Mouse (Mus musculus): ENCODE results near the gene Prpf4.

DNA sequence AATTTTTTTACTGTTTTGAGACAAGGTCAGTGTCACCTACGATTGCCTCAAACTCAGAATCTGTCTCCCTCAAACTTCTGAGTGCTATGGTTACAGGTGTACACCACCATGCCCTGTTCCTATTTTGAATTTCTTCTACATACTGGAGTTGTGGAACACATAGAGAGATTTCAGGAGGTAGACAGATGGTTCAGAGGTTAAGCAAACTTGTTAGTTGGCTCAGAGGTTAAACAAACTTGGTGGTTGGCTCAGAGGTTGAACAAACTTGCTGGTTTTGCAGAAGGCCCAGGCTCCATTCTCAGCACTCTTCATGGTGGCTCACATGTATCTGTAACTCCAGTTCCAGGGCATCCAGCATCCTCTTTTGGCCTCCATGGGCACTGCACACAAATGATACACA is 24.4 kb upstream of the Prpf4 start:
- no peak for TF ChIP-seq NELFE (IDR thresholded peaks at IDR 0.05; ENCODE audit: low read depth, low read length)
- no peak for TF ChIP-seq CHD2 (IDR thresholded peaks at IDR 0.05; ENCODE audit: low read length)
- TF ChIP-seq CTCF (conservative IDR thresholded peaks at IDR 0.05 in 1 of 2, IDR thresholded peaks at IDR 0.05 in 1 of 2; ENCODE audit: low read depth in 2 of 2, low read length in 2 of 2): no peak
- no peak for TF ChIP-seq MAZ (IDR thresholded peaks at IDR 0.05; ENCODE audit: low read depth, low read length)
- TF ChIP-seq POLR2A (IDR thresholded peaks at IDR 0.05; ENCODE audit: low read depth, low read length): no peak
- TF ChIP-seq TCF12 (IDR thresholded peaks at IDR 0.05; ENCODE audit: low read depth, low read length): no peak
